Mouse (Mus musculus) c-Kit-positive CD71-positive TER-119-positive erythroid progenitor cells, embryonic 14.5 days (primary cell): Measurements from ENCODE around the gene Med27.
"Not testable (repeated sequence)": the region's sequence is repeated elsewhere in the genome, so short reads cannot be mapped to it uniquely, and the experiment has no call there.

ENCODE experiments used
- DNase-seq: peaks from one replicate; pipeline ENCODE4 v3.0.0-alpha.2; 2013; ENCODE audit warnings: low spot score

Gene Med27

GRCm38 (mm10) chr2:29519402-29519801 is 172.8 kb downstream of the Med27 start:
- no peak for DNase-seq

DNA sequence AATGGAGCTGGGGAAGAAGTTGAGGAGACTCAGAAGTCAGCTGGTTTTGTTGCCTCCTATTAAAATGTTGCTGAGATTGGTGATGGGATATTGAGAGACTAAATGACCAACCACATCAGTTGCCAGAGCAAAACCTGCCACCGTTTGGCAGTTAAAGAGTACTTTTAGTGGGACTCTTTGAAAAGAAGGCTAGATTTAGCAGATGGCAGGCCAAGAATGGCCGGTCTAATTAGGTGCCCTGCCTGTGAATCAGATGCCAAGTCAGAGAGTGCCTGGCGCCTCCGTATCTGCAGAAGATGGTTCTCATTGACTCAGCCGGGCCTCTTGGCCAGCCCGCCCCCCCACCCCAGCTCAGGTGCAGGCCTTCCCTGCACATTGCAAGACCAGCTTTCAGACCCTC is 173.6 kb downstream of the Med27 start:
- no peak for DNase-seq

GRCm38 (mm10) chr2:29521486-29521885 is 174.9 kb downstream of the Med27 start:
- no peak for DNase-seq

GRCm38 (mm10) chr2:29523918-29524811 is 177.5 kb downstream of the Med27 start:
- no peak for DNase-seq

GRCm38 (mm10) chr2:29525273-29525805 is 178.7 kb downstream of the Med27 start:
- no peak for DNase-seq

GRCm38 (mm10) chr2:29526266-29526665 is 179.6 kb downstream of the Med27 start:
- no peak for DNase-seq

DNA sequence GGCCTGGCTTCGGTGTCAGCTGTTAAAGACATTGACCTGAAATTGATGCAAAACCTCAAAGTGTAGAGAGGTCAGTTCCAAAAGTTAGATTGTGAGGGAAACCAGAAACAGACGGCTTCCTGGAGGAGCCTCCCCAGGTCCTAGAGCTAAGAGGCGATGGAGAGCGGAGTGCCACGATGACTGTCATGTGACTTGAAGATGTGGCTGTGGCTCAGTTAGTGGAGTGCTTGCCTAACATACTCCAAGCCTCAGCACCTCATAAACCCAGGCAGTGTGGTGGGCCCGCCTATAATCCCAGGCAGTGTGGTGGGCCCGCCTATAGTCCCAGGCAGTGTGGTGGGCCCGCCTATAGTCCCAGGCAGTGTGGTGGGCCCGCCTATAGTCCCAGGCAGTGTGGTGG is 180.9 kb downstream of the Med27 start:
- not testable (repeated sequence) for DNase-seq

DNA sequence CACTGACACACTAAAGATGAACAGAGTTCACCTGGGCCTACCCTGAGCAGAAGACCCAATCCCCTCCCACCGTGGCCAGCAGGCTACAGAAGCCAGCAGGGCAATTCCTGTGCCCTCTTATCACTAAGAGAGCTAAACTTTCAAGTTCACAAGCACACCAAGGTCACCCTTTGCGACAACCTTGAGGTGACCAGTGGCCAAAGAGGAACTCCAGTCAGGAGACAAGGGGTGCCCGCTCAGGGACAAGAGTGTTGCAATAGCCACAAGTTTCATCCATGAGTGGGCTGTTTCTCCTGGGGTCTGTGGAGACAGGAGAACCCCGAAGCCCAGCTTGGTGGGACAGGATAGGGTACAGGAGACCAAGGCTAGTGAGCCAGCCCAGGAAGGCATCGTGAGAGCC is 182.2 kb downstream of the Med27 start:
- no peak for DNase-seq

GRCm38 (mm10) chr2:29529788-29530187 is 183.2 kb downstream of the Med27 start:
- DNase-seq: not testable (repeated sequence)

DNA sequence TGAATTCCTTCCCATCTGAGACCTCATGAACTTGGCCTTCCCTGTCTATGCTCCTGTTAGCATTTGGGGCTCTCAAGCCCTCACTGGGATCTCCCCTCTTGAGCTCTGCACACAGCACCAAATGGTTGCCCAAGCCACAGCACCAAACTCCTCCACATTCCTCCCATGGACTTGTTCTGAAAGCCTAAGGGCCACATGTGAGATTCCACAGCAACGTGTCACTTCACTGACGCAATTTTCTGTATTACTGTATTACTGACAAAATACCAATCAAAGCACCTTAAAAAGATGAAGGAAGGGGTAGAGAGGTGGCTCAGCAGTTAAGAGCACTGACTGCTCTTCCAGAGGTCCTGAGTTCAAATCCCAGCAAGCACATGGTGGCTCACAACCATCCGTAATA is 185.6 kb downstream of the Med27 start:
- no peak for DNase-seq

DNA sequence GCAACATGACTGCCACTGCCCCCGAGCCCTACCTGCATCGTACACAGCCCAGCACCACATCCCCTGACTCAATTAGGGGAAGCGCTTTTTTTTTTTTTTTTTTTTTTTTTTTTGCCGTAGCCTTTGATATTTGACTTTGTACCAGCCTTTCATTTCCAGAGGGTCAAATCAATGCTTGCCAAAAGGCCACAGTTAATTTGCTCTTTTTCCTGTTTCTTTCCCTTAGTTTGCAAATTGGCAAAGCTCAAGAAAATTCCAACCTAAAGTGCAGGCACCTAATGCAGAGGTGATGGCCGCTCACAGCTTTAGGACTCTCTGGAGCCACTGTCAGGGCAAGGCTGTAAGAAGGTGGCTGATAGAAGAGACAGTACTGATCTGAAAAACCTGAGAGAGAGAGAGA is 186.3 kb downstream of the Med27 start:
- no peak for DNase-seq

- DNase-seq: no peak
These were observed 189.1 kb downstream of the Med27 start for GRCm38 (mm10) chr2:29535566-29536244.

DNA sequence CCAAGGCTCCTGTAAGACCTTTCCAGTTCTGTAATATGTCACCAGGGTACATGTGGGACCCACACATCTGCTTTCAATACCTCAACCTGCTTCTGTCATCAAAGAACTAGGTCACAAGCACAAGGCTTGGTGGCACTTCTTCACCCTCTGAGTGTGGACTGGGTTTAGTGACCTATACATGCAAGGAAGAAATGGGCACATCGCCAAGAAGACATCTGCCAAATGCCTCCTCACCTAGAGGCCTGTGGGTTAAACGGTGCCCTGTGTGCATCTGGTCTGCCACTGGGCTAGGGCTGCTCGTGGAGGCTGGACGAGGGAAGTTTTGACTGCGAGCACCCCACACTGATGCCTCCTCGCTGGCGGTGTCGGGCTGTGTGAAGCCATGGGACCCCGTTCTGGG is 189.9 kb downstream of the Med27 start:
- DNase-seq: no peak

GRCm38 (mm10) chr2:29537334-29537733 is 190.7 kb downstream of the Med27 start:
- DNase-seq: no peak

DNA sequence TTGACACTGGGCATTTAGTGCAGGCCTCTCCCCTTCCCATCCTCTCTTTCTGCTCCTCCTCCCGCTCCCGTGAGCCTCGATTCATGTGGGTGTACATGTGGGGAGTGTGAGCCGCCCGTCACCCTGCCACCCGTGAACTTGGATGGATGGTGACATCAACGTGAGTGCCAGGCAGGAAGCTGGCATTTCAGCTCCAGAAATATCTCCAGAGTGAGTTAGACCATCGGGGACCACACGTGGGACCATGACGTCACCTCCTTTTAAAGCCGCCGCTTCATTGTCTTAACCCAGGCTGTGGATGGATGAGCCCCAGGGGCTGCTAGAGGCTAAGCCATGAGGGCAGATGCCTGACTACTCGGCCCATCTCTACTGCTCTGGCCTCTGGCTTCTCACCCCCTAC is 195.4 kb downstream of the Med27 start:
- DNase-seq: no peak

- DNase-seq: no peak
These were observed 200.0 kb downstream of the Med27 start for GRCm38 (mm10) chr2:29546571-29546970.

DNA sequence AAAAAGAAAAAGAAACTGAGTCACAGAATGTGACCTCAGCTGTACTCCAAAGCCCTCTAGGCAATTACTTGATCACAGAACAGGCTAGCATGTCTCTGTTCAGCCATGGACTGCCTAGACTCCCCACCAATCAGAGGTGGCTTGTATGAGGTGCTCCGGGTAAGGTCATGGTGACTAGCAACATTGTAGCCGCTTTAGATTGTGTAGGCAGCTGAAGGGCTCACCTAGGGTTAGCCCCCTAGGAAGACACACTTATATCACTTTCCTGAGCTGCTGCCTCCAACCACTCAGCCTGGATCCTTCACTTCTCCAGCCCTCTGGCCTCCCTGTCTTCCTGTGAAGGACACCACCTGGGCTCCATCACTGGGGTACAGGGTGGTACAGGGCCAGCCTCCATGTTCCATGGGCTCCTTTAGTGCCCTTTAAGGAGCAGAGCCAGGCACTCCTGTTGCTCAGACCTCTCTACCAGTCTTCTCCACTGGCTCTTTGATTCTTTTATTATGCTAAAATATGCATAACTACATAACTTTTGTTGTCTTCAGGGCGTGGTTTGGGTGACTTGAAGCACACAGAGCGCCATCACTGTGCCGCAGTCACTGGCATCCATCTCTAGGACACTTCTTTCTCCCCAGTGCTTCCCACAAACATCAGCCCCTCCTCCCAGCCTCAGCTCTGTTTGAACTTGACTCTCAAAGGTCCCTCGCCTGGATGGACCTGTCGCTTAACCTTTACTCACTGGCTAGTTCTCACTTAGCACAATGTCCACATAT is 205.4 kb downstream of the Med27 start:
- no peak for DNase-seq

DNA sequence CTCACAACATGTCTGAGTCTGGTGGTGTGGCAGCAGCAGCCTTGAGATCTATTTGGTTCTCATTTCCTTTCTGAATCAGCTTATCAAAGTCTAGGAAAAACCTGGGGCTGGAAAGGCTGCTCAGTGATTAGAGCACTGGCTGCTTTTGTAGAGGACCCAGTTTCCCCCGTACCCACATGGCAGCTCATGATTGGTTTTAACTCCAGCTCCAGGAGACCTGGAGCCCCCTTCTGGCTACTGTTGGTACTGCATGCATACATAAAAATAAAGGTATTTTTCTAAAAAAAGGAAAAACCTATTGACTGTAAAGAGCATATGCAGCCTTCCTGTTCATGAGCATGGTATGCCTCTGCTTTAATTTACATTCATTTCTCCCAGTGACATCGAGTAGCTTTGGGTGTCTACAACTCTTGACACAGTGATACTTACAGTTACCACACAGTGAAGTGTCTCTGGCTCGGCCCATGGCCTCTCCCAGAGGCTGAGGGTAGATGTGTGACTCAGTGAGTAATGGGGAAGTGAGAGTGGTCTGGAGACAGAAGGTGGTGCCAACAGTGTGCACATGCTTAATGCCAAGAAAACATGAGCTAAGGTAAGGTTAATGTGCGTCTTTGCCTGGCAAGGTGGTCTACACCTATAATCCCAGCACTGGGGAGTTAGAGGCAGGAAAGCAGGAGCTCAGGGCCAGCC is 207.5 kb downstream of the Med27 start:
- DNase-seq: peak; percentile 37

DNA sequence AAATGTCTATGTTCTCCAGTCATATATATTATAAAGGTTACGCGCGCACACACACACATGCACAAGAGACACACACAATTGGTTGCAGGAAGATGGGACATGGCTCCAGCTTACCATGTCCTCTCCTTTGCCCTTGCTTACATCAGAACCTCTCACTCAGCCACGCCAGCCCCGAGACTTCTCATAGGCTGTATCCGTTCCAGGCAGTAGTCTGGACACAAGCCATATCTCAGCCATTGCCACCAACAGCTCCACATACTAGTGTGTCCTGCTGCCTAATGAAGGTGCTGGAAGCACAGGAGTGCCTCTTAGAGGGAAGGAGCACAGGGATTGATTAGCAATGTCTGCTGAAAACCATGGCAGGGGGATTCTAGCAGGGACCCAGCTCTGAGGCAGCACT is 211.9 kb downstream of the Med27 start:
- no peak for DNase-seq

DNA sequence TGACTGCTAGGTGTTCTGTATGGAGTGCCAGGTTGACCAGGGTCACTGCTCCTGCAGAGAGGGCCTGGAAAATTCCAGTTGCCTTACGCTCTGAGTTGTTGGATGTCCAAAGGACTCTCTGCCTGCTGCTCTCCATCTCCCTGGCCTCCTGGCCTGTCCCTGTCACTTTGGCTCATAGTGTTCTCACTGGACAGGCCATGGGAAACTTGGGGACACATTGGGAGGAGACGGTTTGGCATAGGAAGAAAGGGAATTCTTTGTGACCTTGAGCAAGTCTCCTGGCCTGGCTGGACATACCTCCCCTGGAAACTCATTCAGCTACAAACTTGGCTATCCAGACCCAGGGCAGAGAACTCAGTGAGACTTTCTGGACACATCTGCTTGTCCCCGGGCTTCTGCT is 213.3 kb downstream of the Med27 start:
- no peak for DNase-seq

DNA sequence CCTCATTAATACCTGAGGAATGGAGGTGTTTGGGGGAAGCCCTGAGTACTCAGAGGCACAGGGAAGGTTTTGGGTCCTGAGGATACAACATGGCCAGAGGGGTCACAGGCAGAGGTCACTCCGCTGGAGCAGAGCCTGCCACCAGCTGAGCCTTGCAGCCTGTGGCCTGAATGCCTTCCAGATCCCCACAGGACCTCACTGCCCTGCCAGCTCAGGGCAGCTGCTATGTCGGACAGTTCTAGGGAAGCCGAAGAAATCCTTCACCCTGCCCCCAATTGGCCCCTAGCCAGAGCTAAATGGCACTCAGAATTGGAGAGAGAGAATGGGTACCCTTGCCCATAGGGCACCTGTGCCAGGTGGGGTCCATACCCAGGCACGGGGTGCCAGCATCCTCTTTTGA is 214.8 kb downstream of the Med27 start:
- no peak for DNase-seq

DNA sequence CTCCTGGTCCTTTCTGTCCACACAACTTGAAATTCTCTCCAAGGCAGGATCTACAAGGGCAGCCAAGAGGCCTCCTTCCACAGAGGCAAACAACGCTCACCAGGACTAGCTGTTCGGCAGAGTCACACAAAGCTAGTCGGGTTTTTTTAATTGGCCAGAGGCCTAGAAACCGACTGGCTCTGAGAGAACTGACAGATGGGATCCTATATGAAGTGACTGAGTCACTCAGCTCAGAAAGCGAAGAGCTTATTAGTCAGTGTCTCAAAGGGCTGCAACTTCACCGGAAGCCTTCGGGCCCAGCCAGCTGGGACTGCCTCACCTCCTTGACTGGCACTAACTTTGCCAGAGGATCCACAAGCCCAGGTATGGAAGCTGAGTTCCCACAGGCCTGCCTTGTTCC is 217.4 kb downstream of the Med27 start:
- DNase-seq: no peak
